Mouse (Mus musculus) E14TG2a.4 (cell line): ENCODE measurements around the gene Lingo3.

Experiments
- CTCF ChIP-seq: conservative IDR thresholded peaks from 2 replicates; pipeline ENCODE4 v1.5.1; 2014; ENCODE audit warnings: low read length
- NANOG ChIP-seq: IDR thresholded peaks from 2 replicates; pipeline ENCODE4 v1.6.1; 2014; ENCODE audit warnings: borderline replicate concordance, low read length, mixed read lengths

GRCm38 (mm10) chr10:80813366-80813765 is 30.5 kb downstream of the Lingo3 start, which contains the start of gene Jsrp1:
- no peak for TF ChIP-seq CTCF
- no peak for TF ChIP-seq NANOG
